Mouse (Mus musculus) heart, postnatal 0 days (tissue): ENCODE measurements around the gene Slc25a12. TPM values are rescaled to one million over a fixed set of nuclear protein-coding genes. Genes with fewer than 3 reads are reported as not detected.
A peak's percentile ranks its signal among the peaks of the same experiment; 100 is the strongest.

Source experiments
- ATAC-seq: fragments of 200-750 bp; cut with Nextera tagmentation; 2 replicates; pipeline ENCODE4 v1.8.0; 2017; ENCODE audit warnings: low read depth, moderate number of reproducible peaks, moderate library complexity; ENCODE audit not compliant: insufficient read depth
- DNase-seq: peaks from one replicate; pipeline ENCODE4 v3.0.0-alpha.2; 2016; ENCODE audit warnings: low spot score
- H3K27ac ChIP-seq: fragments of 300-500 bp; sonication (generic); 2 replicates; pipeline ENCODE4 v1.5.1; 2014; ENCODE audit warnings: low read depth, mild to moderate bottlenecking
- H3K27me3 ChIP-seq: fragments of 300-500 bp; sonication (generic); 2 replicates; pipeline ENCODE4 v1.6.1; 2014; ENCODE audit warnings: low read length, mixed read lengths; ENCODE audit not compliant: control insufficient read depth, insufficient read depth
- H3K36me3 ChIP-seq: fragments of 300-500 bp; sonication (generic); replicated peaks from 2 replicates; pipeline ENCODE4 v1.6.1; 2014; ENCODE audit warnings: low read length, mixed read lengths; ENCODE audit not compliant: control insufficient read depth, insufficient read depth
- H3K4me1 ChIP-seq: fragments of 300-500 bp; sonication (generic); 2 replicates; pipeline ENCODE4 v1.6.1; 2014; ENCODE audit warnings: antibody characterized with exemption; ENCODE audit not compliant: control insufficient read depth, insufficient read depth
- H3K4me2 ChIP-seq: fragments of 300-500 bp; sonication (generic); 2 replicates; pipeline ENCODE4 v1.6.1; 2014; ENCODE audit warnings: low read depth, mild to moderate bottlenecking, low read length, moderate library complexity
- H3K4me3 ChIP-seq: fragments of 300-500 bp; sonication (generic); 2 replicates; pipeline ENCODE4 v1.5.1; 2014; ENCODE audit warnings: low read depth, low read length
- H3K9ac ChIP-seq: fragments of 300-500 bp; sonication (generic); replicated peaks from 2 replicates; pipeline ENCODE4 v1.6.1; 2014; ENCODE audit warnings: low read depth, low read length, mixed read lengths
- H3K9me3 ChIP-seq: fragments of 300-500 bp; sonication (generic); replicated peaks from 2 replicates; pipeline ENCODE4 v1.6.1; 2016; ENCODE audit warnings: low read length; ENCODE audit not compliant: control insufficient read depth
- CTCF ChIP-seq: IDR thresholded peaks from 2 replicates; pipeline ENCODE4 v1.5.1; 2016; ENCODE audit warnings: antibody characterized with exemption, control low read depth, low read depth
- EP300 ChIP-seq: IDR thresholded peaks from 2 replicates; pipeline ENCODE4 v1.6.1; 2016; ENCODE audit warnings: antibody characterized with exemption, low read depth
- WGBS: fragments of 180-500 bp; shearing (Covaris S2); extraction: QIAGEN DNeasy Blood & Tissue Kit; methylation state at CpG from one replicate; pipeline ENCODE4 v1.1.7; 2014; 5-methylcytosine and 5-hydroxymethylcytosine counted together
- polyA plus RNA-seq: library from polyadenylated mRNA; unstranded; fragments of >200 nt; fragmentation: Nextera tagmentation; extraction: Ambion mirVana; gene quantifications from 2 replicates; pipeline ENCODE4 v1.2.1, GENCODE M21; 2015
- total RNA-seq: library from RNA; depleted of rRNA; stranded (reverse); fragments of >200 nt; gene quantifications from 2 replicates; pipeline ENCODE4 v1.2.3, GENCODE M21; 2014; ENCODE audit warnings: low replicate concordance

The Slc25a12 gene
- total and polyA plus RNA-seq, 2 experiments from 2014 or later, result 155 to 159 TPM

- ATAC-seq, result no peak
- Histone ChIP-seq H3K27ac (no peak overlapping the region), H3K27me3 (no peaks in the 10 kb centered on the region), H3K4me1 (0 out of 2 replicates have a peak, but pooled peaks cover 7% of the 10 kb centered on the region), H3K4me2 (no peak overlapping the region), H3K9me3 (no peaks in the 10 kb centered on the region), H3K4me3 (no peak overlapping the region), H3K9ac (no peak overlapping the region), H3K36me3 (peaks cover 15% of the 10 kb centered on the region)
- no peak for DNase-seq
- 87% methylated on average over 20 of the region's 20 CpGs for WGBS
- TF ChIP-seq EP300 (no peak), CTCF (no peak)
Observed at GRCm38 (mm10) chr2:71347732-71348490, 19.6 kb downstream of the Slc25a12 start.

DNA sequence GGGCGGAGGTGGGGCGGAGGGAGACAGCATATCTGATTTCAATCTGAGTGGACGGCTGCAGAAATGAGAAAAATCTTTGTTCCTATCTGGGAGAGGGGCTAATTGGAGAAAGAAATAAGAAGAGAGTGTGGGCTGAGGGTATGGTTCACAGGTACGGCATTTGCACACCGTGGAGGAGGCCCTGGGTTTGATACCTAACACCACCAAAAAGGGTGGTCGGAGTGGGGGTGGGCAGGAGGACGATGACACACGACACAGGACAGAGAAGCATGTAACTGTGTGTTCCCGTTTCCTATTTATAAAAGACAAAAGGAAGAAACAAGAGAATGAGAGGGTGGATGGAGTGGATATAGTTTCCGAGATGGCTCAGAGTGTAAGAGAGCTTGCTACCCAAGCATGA, 20.4 kb downstream of the Slc25a12 start:
- DNase-seq (no peak), ATAC-seq (no peak)
- 94% methylated on average over 10 of the region's 10 CpGs for WGBS
- no peak for TF ChIP-seq EP300
- no peak for TF ChIP-seq CTCF
- Histone ChIP-seq H3K27me3 (no peaks in the 10 kb centered on the region), H3K4me3 (no peak overlapping the region), H3K27ac (no peak overlapping the region), H3K9ac (no peak overlapping the region), H3K4me2 (no peak overlapping the region), H3K4me1 (0 out of 2 replicates have a peak, but pooled peaks cover 7% of the 10 kb centered on the region), H3K36me3 (peaks cover 23% of the 10 kb centered on the region), H3K9me3 (no peaks in the 10 kb centered on the region)

- Histone ChIP-seq H3K4me2 (no peak overlapping the region), H3K36me3 (peaks cover 23% of the 10 kb centered on the region), H3K9me3 (no peaks in the 10 kb centered on the region), H3K27ac (no peak overlapping the region), H3K9ac (no peak overlapping the region), H3K4me3 (no peak overlapping the region), H3K4me1 (peaks cover 12% of the 10 kb centered on the region; the same call in 1 of the 2 replicates), H3K27me3 (no peaks in the 10 kb centered on the region)
- 89% methylated on average over 10 of the region's 10 CpGs for WGBS
- TF ChIP-seq EP300 (no peak), CTCF (peak; percentile 18; the same call in 1 of the 2 replicates)
- ATAC-seq (no peak), DNase-seq (no peak)
Observed at GRCm38 (mm10) chr2:71343884-71344640, 23.5 kb downstream of the Slc25a12 start.

GRCm38 (mm10) chr2:71340126-71340525, 27.4 kb downstream of the Slc25a12 start:
- peaks cover 12% of the 10 kb centered on the region; the same call in 1 of the 2 replicates for H3K4me1 ChIP-seq
- H3K27me3 ChIP-seq, result no peaks in the 10 kb centered on the region
- H3K36me3 ChIP-seq, result peaks cover 31% of the 10 kb centered on the region
- no peak overlapping the region for H3K4me3 ChIP-seq
- H3K9me3 ChIP-seq, result no peaks in the 10 kb centered on the region
- no peak for TF ChIP-seq CTCF
- no peak for TF ChIP-seq EP300
- H3K4me2 ChIP-seq, result peak overlapping the region; percentile 21; the same call in 1 of the 2 replicates
- DNase-seq, result no peak
- peak overlapping the region; percentile 63 for H3K27ac ChIP-seq
- no peak for ATAC-seq
- no peak overlapping the region for H3K9ac ChIP-seq
- 34% methylated on average over 5 of the region's 5 CpGs for WGBS

DNA sequence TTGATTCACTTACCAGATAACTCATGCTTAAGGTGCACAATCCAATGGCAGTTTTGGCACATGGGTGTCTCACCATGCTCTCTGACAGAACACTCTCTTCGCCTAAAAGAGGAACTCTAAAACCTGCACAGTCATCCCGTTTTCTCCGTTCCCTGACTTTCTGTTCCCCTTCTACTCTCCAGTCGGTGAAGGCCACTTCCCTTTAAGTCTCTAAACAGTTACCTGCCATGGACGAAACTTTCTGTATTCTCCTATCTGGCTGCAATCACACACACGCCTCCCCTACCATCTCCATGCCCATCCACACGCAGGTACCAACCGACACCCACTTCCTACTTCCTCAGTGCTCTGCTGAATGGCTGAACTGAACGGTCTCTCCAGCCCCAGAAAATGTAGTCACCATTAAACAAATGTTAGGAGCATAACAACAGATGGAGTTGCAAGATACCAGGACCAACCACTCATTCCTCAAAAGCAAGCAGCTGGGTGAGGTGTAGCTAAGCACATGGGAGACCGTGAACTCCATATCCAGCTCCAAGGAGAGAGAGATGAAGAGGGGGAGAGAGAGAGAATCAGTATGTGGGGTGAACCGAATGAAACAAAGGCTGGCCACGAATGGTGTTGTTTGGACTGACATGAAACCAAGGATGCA, 29.3 kb downstream of the Slc25a12 start:
- peaks cover 12% of the 10 kb centered on the region; the same call in 1 of the 2 replicates for H3K4me1 ChIP-seq
- peaks cover 29% of the 10 kb centered on the region for H3K36me3 ChIP-seq
- no peaks in the 10 kb centered on the region for H3K9me3 ChIP-seq
- no peak overlapping the region for H3K4me3 ChIP-seq
- H3K4me2 ChIP-seq, result no peak overlapping the region
- 82% methylated on average over 12 of the region's 12 CpGs for WGBS
- no peaks in the 10 kb centered on the region for H3K27me3 ChIP-seq
- no peak for TF ChIP-seq CTCF
- TF ChIP-seq EP300, result no peak
- H3K27ac ChIP-seq, result no peak overlapping the region
- H3K9ac ChIP-seq, result no peak overlapping the region
- no peak for ATAC-seq
- DNase-seq, result no peak
